Mouse (Mus musculus) hindbrain, embryonic 10.5 days (tissue): ENCODE data around the gene Kif1bp. TPM values are rescaled to one million over a fixed set of nuclear protein-coding genes. Genes with fewer than 3 reads are reported as not detected.
"Not testable (repeated sequence)": the region's sequence is repeated elsewhere in the genome, so short reads cannot be mapped to it uniquely, and the experiment has no call there.

Experiments
- DNase-seq: peaks from one replicate; pipeline ENCODE4 v3.0.0-alpha.2; 2017; ENCODE audit warnings: low spot score
- H3K27ac ChIP-seq: fragments of 300-500 bp; sonication (generic); 2 replicates; pipeline ENCODE4 v1.5.1; 2016; ENCODE audit warnings: mild to moderate bottlenecking, moderate library complexity
- H3K27me3 ChIP-seq: fragments of 300-500 bp; sonication (generic); 2 replicates; pipeline ENCODE4 v1.6.1; 2016; ENCODE audit warnings: mild to moderate bottlenecking; ENCODE audit not compliant: poor library complexity, insufficient read depth, severe bottlenecking
- H3K36me3 ChIP-seq: fragments of 300-500 bp; sonication (generic); 2 replicates; pipeline ENCODE4 v1.6.1; 2016; ENCODE audit warnings: mild to moderate bottlenecking, moderate library complexity
- H3K4me1 ChIP-seq: fragments of 300-500 bp; sonication (generic); replicated peaks from 2 replicates; pipeline ENCODE4 v1.6.1; 2016; ENCODE audit warnings: mild to moderate bottlenecking
- H3K4me3 ChIP-seq: fragments of 300-500 bp; sonication (generic); 2 replicates; pipeline ENCODE4 v1.5.1; 2016; ENCODE audit warnings: mild to moderate bottlenecking, moderate library complexity
- H3K9me3 ChIP-seq: fragments of 300-500 bp; sonication (generic); 2 replicates; pipeline ENCODE4 v1.6.1; 2016; ENCODE audit warnings: mild to moderate bottlenecking, moderate library complexity
- WGBS: fragments of 180-500 bp; shearing (Covaris S2); methylation state at CpG from one replicate; pipeline ENCODE4 v1.1.7; 2016; 5-methylcytosine and 5-hydroxymethylcytosine counted together
- polyA plus RNA-seq: library from polyadenylated mRNA; unstranded; fragments of >200 nt; fragmentation: Nextera tagmentation; extraction: Ambion mirVana; gene quantifications from 2 replicates; pipeline ENCODE4 v1.2.1, GENCODE M21; 2016

Gene Kif1bp
- 39.4 and 46.5 TPM in 2 replicates for polyA plus RNA-seq

DNA sequence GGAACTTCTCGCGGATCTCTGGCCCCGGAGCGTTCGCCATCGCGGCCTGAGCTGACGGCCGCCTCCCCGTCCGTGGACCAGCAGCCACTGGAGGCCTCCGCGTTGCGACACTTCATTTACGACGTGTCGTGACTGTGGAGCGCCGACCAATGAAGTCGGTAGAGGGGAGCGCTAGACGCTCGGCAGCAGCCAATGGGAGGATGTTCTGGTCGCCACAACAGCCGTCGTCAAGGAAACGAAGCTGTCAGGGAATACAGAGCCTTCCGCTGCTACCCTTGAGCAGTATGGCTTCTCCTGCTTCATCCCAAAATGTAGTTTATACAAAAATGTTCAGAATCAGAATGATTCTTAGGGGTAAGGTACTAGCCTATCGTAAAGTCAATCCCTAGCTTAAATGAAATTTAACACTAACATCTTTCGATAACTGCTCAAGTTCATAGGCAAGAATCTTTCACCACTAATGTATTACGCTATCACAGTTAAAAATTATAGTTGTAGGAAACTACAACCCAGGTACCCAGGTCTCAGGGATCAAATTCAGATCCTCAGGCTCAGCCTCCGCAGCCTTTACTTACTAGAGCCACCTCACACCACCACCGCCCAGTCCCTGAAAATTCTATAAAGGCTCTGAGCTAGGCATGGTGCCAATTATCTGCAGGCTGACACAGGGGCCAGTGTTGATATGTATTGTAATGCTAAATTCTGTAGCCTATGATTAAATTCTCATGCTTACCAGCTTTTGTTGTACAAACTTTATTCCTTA is at the start of gene Kif1bp:
Kif1bp (minus strand) TSS at position 120 of the 763 bp plus-strand sequence.
- no peaks in the 10 kb centered on the region for H3K9me3 ChIP-seq
- 6% methylated on average over 33 of the region's 33 CpGs for WGBS
- H3K27ac ChIP-seq = peak within 1 kb of the TSS; percentile 90
- peak; percentile 97 for DNase-seq
- peak within 1 kb of the TSS; percentile 92 for H3K4me3 ChIP-seq
- H3K4me1 ChIP-seq = peaks cover 20% of the 10 kb centered on the region
- H3K36me3 ChIP-seq = peaks cover 69% of the 10 kb centered on the region
- no peaks in the 10 kb centered on the region for H3K27me3 ChIP-seq

DNA sequence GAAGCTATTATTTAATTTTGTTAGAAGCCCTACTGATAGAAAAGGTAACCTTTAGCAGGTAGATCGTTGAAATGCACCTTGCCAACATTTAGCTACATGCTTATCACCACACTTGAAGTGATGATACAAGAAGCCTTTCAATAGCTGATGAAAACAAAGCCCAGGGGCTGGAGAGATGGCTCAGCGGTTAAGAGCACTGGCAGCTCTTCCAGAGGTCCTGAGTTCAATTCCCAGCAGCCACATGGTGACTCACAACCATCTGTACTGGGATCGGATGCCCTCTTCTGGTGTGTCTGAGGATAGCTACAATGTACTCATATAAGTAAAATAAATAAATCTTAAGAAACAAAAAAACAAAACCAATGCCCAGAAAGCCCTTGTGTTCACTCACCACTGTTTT is 25.9 kb upstream of the Kif1bp start:
- no peaks in the 10 kb centered on the region for H3K9me3 ChIP-seq
- no peak overlapping the region for H3K27ac ChIP-seq
- 89% methylated on average over 3 of the region's 3 CpGs for whole genome bisulfite sequencing
- H3K36me3 ChIP-seq = peaks cover under 1% of the 10 kb centered on the region; the same call in 1 of the 2 replicates
- H3K27me3 ChIP-seq = no peaks in the 10 kb centered on the region
- no peak overlapping the region for H3K4me3 ChIP-seq
- DNase-seq = no peak
- H3K4me1 ChIP-seq = peaks cover 21% of the 10 kb centered on the region

DNA sequence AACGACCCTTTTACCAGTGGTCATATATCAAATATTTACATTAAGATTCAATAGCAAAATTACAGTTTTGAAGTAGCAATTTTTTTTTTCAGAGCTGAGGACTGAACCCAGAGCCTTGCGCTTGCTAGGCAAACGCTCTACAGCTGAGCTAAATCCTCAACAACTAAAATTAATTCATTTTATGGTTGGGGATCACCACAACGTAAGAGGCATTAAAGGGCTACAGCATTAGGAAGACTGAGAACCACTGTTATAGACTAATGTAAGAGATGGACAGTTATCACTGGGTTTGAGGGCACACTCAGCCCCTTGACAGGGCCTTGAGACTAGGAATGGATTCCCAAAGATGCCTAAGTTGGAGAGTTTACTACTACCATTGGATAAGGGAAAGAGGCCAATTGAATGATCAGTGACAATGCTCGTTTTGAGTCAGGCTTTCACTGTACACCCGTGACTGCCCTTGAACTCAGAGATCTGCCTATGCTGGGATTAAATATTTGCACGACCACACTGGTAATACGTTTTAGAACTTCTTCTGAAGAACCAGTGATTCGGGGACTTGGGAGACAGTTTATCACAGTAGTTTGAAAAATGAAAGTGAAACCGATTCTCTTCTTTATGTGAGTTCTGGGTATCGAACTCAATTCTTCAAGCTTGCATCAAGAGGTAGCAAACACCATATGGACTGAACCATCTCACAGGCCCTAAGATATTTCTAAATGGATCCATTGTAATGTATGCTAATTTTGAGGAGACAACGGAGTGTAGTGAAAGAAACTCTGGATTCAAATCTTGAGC is 25.2 kb upstream of the Kif1bp start:
- H3K4me3 ChIP-seq = 0 out of 2 replicates have a peak overlapping the region, but pooled peaks have one; percentile 95
- H3K4me1 ChIP-seq = peaks cover 21% of the 10 kb centered on the region
- H3K9me3 ChIP-seq = no peaks in the 10 kb centered on the region
- DNase-seq = no peak
- no peaks in the 10 kb centered on the region for H3K27me3 ChIP-seq
- H3K27ac ChIP-seq = no peak overlapping the region
- H3K36me3 ChIP-seq = peaks cover 8% of the 10 kb centered on the region
- 92% methylated on average over 12 of the region's 12 CpGs for WGBS

DNA sequence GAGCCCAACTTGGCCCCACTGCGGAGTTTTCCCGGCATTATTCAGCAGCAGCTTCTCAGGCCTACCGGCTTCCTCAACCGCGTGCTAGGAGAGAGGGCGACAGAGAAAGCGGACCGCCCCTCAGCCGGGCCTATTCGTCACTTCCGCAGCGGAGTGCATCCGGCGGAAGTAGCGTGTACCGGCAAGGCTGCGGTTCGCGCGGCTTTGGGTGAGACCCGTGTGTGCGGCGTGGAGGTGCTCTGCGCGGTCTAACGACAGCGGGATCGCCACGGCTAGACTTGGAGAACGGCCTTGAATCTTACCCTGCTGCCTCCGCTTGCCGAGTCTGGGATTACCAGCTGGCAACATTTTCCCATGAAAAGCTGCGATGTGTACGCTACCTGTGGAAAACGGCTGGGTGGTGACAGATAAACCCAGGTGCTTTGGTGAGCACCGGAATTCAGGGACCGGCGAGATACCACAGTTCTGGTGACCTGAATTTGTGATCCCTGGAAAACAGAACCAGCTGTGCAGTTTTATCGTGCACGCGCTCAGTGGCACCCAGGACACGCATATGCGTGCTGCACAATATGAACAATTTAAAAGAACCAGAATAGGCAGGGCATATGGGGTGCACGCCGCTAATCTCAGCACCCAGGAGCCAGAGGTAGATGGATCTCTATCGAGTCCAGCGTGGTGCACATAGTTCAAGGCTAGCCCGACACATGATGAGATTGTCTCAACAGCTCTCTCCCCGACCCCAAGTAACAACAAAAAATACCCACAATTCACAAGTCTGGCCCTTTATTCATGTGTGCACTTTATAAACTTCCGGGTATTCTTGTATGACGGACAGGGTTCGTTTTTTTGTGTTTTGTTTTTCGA is 24.2 kb upstream of the Kif1bp start, which contains the start of gene Ddx21:
Ddx21 (minus strand) TSS at position 105 of the 864 bp plus-strand sequence.
- Histone ChIP-seq H3K4me3 (peak within 1 kb of the TSS; percentile 95), H3K9me3 (no peaks in the 10 kb centered on the region), H3K36me3 (peaks cover 18% of the 10 kb centered on the region), H3K27ac (peak within 1 kb of the TSS; percentile 92), H3K4me1 (peaks cover 21% of the 10 kb centered on the region), H3K27me3 (no peaks in the 10 kb centered on the region)
- WGBS = 7% methylated on average over 53 of the region's 53 CpGs
- peak; percentile 94 for DNase-seq

DNA sequence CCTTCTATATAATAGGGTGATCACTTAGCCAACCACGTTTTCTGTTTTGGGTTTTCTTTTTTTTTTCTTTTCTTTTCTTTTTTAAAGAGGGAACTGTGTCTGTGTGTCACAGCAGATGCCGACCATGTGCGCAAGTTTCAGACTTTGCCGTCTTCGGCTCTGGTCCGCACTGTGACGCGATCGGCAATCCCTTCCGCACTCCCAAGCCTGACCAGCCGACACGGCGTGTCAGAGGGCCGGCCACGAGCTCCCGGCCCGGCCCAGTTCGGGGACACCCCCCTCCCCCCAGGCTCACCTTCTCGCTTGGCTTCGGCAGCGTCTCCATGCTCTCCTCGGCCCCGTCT is 23.5 kb upstream of the Kif1bp start:
- Histone ChIP-seq H3K27ac (peak overlapping the region; percentile 92), H3K4me3 (peak overlapping the region; percentile 95), H3K27me3 (no peaks in the 10 kb centered on the region), H3K4me1 (peaks cover 21% of the 10 kb centered on the region), H3K9me3 (no peaks in the 10 kb centered on the region), H3K36me3 (peaks cover 24% of the 10 kb centered on the region)
- under 1% methylated on average over 23 of the region's 23 CpGs for WGBS
- DNase-seq = no peak

DNA sequence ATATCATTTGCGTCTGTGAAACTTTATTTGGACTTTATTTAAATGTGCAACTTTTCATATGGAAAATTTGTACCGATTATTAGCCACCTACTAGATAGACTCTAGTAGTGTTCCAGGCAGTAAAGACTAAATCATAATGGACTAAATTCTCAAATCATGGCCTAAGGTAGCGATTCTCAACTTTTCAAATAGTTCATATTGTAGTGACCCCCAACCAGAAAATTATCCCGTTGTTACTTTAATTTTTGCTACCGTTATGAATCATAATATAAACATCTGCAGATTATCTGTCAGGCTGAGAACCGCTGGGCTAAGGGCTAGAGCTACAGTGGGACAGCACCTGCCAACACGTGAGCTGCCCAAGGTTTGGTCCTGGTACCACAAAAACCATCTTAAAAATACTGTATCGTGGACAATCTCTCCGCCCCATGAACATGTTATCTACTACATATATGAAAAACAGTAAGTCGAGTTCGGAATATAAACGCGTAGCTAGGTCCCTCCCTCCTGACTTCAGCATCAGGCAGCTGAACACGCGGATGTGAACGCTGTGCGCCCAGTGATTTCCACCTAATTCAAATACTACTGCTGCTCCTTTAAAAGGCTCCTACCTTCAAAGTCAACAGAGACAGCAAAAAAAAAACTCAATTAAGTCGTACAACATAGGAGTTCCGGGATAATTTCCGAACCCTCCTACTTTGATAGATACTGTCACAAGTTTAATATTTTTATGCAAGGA is 23.0 kb upstream of the Kif1bp start:
- 13% methylated on average over 20 of the region's 20 CpGs for WGBS
- Histone ChIP-seq H3K36me3 (peaks cover 28% of the 10 kb centered on the region), H3K27me3 (no peaks in the 10 kb centered on the region), H3K9me3 (no peaks in the 10 kb centered on the region), H3K27ac (peak overlapping the region; percentile 92), H3K4me3 (peak overlapping the region; percentile 95), H3K4me1 (peaks cover 21% of the 10 kb centered on the region)
- no peak for DNase-seq

DNA sequence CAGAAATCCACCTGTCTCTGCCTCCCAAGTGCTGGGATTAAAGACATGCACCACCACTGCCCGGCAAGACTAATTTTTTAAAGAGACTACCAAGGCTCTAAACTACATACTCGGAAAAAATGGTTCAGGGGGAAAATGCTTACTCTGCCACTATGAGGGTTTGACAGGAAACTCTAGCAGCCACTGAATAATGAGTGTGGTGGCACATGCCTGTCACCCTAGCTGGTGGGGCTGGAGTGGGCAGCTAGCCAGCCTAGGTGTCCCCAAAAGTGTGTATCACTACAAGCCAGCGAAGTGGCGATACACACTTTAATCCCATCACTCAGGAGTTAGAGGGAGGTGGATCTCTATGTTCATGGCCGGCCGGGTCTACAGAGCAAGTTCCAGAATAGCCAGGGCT is 21.8 kb upstream of the Kif1bp start:
- peaks cover 21% of the 10 kb centered on the region for H3K4me1 ChIP-seq
- no peaks in the 10 kb centered on the region for H3K27me3 ChIP-seq
- WGBS = 91% methylated on average over 6 of the region's 6 CpGs
- DNase-seq = no peak
- no peaks in the 10 kb centered on the region for H3K9me3 ChIP-seq
- peaks cover 39% of the 10 kb centered on the region for H3K36me3 ChIP-seq
- 0 out of 2 replicates have a peak overlapping the region, but pooled peaks have one; percentile 11 for H3K4me3 ChIP-seq
- H3K27ac ChIP-seq = no peak overlapping the region

DNA sequence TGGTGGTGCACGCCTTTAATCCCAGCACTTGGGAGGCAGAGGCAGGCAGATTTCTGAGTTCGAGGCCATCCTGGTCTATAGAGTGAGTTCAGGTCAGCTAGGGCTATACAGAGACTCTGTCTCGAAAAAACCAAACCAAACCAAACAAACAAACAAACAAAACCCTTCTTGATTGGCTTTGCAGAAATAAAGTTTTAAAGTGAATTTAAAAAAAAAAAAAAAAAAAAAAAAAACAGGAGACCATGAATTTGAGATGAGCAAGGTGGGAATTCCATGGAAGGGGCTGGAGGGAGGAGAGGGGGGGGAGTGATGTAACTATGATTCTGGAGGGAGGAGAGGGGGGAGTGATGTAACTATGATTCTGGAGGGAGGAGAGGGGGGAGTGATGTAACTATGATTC is 21.1 kb upstream of the Kif1bp start:
- not testable (repeated sequence) for H3K9me3 ChIP-seq, H3K4me3 ChIP-seq, DNase-seq, H3K27me3 ChIP-seq, H3K27ac ChIP-seq
- H3K36me3 ChIP-seq = peaks cover 46% of the 10 kb centered on the region
- H3K4me1 ChIP-seq = peaks cover 21% of the 10 kb centered on the region
- 97% methylated on average over 3 of the region's 3 CpGs for WGBS

DNA sequence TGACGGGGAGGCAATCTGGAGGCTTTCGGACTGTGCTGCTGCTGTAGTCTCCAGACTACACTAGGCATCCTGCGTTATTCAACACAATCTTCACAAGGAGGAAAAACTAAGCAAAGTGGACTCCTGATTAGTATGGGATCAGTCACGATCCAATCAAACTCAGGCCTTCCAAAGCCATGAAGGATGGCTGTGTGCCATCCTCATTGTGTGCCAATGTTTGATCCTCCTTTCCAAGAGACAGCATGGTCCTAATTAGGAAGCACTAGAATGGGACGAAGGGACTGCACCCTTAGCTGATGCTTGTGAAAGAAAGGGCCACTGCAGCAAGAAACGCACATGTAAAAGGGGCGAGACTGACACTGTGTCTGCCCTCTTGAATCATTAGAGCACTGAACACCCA is 14.2 kb upstream of the Kif1bp start:
- DNase-seq = no peak
- no peak overlapping the region for H3K4me3 ChIP-seq
- peaks cover 97% of the 10 kb centered on the region for H3K36me3 ChIP-seq
- H3K4me1 ChIP-seq = no peaks in the 10 kb centered on the region
- 92% methylated on average over 7 of the region's 7 CpGs for WGBS
- no peaks in the 10 kb centered on the region for H3K27me3 ChIP-seq
- no peaks in the 10 kb centered on the region for H3K9me3 ChIP-seq
- H3K27ac ChIP-seq = no peak overlapping the region

DNA sequence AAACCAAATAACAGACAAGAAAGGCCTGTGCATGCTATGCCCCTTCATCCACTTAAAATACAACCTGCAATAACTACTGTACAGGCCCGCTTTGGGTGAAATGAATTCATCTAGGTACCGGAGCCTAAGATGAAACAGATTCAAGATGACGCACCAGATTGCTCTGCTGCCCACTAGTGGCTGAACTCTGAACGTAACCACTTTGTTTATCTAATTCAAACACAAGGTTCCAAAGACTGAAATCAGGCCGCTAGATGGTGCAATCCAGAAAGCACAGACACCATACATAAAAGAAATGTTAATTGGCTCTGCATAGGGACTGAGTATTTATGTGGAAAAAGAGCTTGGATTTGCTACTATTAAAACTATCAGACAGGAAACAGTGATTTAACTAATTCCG is 11.9 kb upstream of the Kif1bp start:
- no peaks in the 10 kb centered on the region for H3K27me3 ChIP-seq
- H3K4me1 ChIP-seq = no peaks in the 10 kb centered on the region
- H3K36me3 ChIP-seq = peaks cover 100% of the 10 kb centered on the region
- DNase-seq = peak; percentile 72
- H3K27ac ChIP-seq = no peak overlapping the region
- no peaks in the 10 kb centered on the region for H3K9me3 ChIP-seq
- H3K4me3 ChIP-seq = no peak overlapping the region
- WGBS = 58% methylated on average over 6 of the region's 6 CpGs

DNA sequence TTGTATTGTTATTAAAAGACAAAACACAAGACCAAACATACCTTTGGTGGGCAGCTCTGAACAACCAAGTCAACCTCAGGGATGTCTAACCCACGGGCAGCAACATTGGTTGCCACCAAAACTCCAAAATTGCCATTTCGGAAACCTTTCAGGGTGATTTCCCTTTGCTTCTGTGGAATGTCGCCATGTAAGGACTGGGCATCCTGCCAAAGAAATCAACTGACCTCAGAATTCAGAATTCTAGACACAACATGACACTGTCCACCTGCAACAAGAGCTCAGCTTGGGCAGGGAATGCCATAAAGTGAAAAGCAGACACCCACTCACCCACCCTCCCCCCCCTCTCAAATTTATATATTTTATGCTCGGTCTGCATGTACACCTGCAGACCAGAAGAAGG is 10.4 kb upstream of the Kif1bp start:
- H3K36me3 ChIP-seq = peaks cover 100% of the 10 kb centered on the region
- no peak overlapping the region for H3K4me3 ChIP-seq
- H3K27me3 ChIP-seq = no peaks in the 10 kb centered on the region
- no peak overlapping the region for H3K27ac ChIP-seq
- WGBS = 95% methylated on average over 4 of the region's 4 CpGs
- DNase-seq = no peak
- H3K9me3 ChIP-seq = no peaks in the 10 kb centered on the region
- no peaks in the 10 kb centered on the region for H3K4me1 ChIP-seq

DNA sequence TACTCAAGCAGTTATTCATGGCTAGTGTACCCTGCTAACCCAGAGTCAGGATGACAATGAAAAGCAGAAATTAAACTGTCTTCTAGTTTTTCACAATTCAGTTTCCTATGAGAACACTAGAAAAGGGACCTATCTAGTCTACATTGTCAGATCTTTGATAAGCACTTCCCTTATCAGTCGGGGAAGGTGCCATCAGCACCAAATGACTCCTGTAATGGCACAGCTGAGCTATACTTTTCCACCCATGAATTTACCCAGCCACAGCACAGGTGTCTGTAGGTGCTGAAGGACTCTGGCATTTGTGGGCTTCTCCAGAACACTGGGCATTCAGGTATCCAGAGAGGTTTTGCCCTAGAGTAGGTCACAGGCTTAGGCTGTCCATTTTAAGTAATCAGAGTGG is 5.0 kb upstream of the Kif1bp start:
- no peaks in the 10 kb centered on the region for H3K9me3 ChIP-seq
- no peak overlapping the region for H3K4me3 ChIP-seq
- H3K27me3 ChIP-seq = no peaks in the 10 kb centered on the region
- WGBS = 95% methylated on average over 1 of the region's 1 CpGs
- peaks cover 91% of the 10 kb centered on the region for H3K36me3 ChIP-seq
- no peak for DNase-seq
- peaks cover 5% of the 10 kb centered on the region; the same call in 1 of the 2 replicates for H3K4me1 ChIP-seq
- no peak overlapping the region for H3K27ac ChIP-seq
